ENCODE assay signal across 10 mouse cellular contexts in the genomic region with DNA sequence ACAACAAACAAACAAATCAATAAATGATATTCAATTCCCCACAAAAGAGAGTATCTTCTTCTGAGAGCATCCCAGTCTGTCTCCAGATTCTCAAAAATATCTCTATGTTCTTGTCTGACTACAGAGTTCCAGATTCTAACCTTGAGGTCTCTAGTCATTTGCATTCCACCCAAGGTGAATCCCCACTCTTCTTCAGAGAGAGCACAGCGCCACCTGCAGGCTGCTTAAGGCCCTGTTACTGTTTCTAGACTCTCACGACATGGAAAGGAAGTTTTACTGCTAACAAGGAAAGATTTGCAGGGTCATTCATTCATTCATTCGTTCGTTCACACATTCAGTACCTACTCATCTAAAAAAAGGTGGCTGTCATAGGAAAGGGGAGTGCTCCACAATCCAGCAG.
DNase-seq lines count a peak whose midpoint lies in the region; ATAC-seq and TF ChIP-seq lines count a peak whose summit lies in the region.
"Had no signal": no experiment of that assay in that cellular context is flagged by ENCODE, and none has a peak within 500 bp of the region (broad histone marks: within the 10 kb centered on the region; RNA-seq: fewer than 3 reads in every experiment).

No protein-coding gene starts in this region.

- no peak overlapping the region for H3K27ac ChIP-seq in lung, embryonic 14.5 days (ENCODE audit: low read depth)
- H3K27ac ChIP-seq in hindbrain, embryonic 11.5 days (ENCODE audit: low read depth, low read length): no peak overlapping the region
- H3K27ac ChIP-seq: neural tube, embryonic 12.5 days had no signal

- H3K27me3 ChIP-seq in lung, embryonic 14.5 days (ENCODE audit: insufficient read depth, low read length): no peaks in the 10 kb centered on the region
- no peaks in the 10 kb centered on the region for H3K27me3 ChIP-seq in splenic B cell, adult 2 months (ENCODE audit: control insufficient read depth, insufficient read depth, low read length, poor library complexity, severe bottlenecking)
- peaks cover 6% of the 10 kb centered on the region; the same call in 1 of the 2 replicates for H3K27me3 ChIP-seq in hindbrain, embryonic 11.5 days (ENCODE audit: control insufficient read depth, insufficient read depth, low read length)

- no peaks in the 10 kb centered on the region for H3K9me3 ChIP-seq in lung, embryonic 14.5 days (ENCODE audit: low read depth, low read length)
- no peaks in the 10 kb centered on the region for H3K9me3 ChIP-seq in hindbrain, embryonic 11.5 days (ENCODE audit: control insufficient read depth, low read length)
- H3K9me3 ChIP-seq: neural tube, embryonic 12.5 days had no signal

- H3K9ac ChIP-seq in lung, embryonic 14.5 days: no peak overlapping the region
- H3K9ac ChIP-seq in hindbrain, embryonic 11.5 days (ENCODE audit: low read depth, low read length): no peak overlapping the region
- H3K9ac ChIP-seq: neural tube, embryonic 12.5 days had no signal

- H3K4me3 ChIP-seq in lung, embryonic 14.5 days (ENCODE audit: low read depth, low read length): no peak overlapping the region
- H3K4me3 ChIP-seq in hindbrain, embryonic 11.5 days (ENCODE audit: low read depth, low read length): no peak overlapping the region
- H3K4me3 ChIP-seq: neural tube, embryonic 12.5 days had no signal

- no peak overlapping the region for H3K4me2 ChIP-seq in lung, embryonic 14.5 days
- no peak overlapping the region for H3K4me2 ChIP-seq in hindbrain, embryonic 11.5 days (replicated peaks; ENCODE audit: low read depth, low read length)
- H3K4me2 ChIP-seq: neural tube, embryonic 12.5 days had no signal

- no peak for ATAC-seq in lung, embryonic 14.5 days (ENCODE audit: insufficient read depth)
- no peak for ATAC-seq in hindbrain, embryonic 11.5 days (ENCODE audit: low FRiP score)
- ATAC-seq in erythroid progenitor cell, adult 5-6 weeks (replicated peaks; ENCODE audit: low FRiP score, poor library complexity, severe bottlenecking): no peak
- ATAC-seq: Patski had no signal

- DNase-seq in cerebellum, postnatal 36 days: peak; percentile 35 to 44
- DNase-seq in cerebellum, adult 11-12 months: no peak
- peak; percentile 43 for DNase-seq in lung, embryonic 14.5 days
- DNase-seq in lung, adult 18-20 months: no peak
- peak; percentile 54 for DNase-seq in brain, adult 2 months (ENCODE audit: low read depth, low spot score)
- peak; percentile 70 for DNase-seq in splenic B cell, adult 2 months (ENCODE audit: low read depth, low spot score)
- DNase-seq in hindbrain, embryonic 11.5 days (ENCODE audit: low spot score): no peak

- H3K36me3 ChIP-seq in lung, embryonic 14.5 days (ENCODE audit: insufficient read depth): no peaks in the 10 kb centered on the region
- H3K36me3 ChIP-seq in splenic B cell, adult 2 months (ENCODE audit: control insufficient read depth, insufficient read depth, low read length, poor library complexity, severe bottlenecking): no peaks in the 10 kb centered on the region
- no peaks in the 10 kb centered on the region for H3K36me3 ChIP-seq in hindbrain, embryonic 11.5 days (ENCODE audit: control insufficient read depth, insufficient read depth, low read length)
- H3K36me3 ChIP-seq: neural tube, embryonic 12.5 days had no signal

- 45% methylated on average over 4 of the region's 4 CpGs for WGBS in lung, embryonic 14.5 days
- 58% methylated on average over 4 of the region's 4 CpGs for WGBS in hindbrain, embryonic 11.5 days

- no peaks in the 10 kb centered on the region for H3K4me1 ChIP-seq in lung, embryonic 14.5 days (ENCODE audit: insufficient read depth)
- H3K4me1 ChIP-seq in hindbrain, embryonic 11.5 days (replicated peaks; ENCODE audit: control insufficient read depth, insufficient read depth, low read length): no peaks in the 10 kb centered on the region

- peak; percentile 49 for TF ChIP-seq CTCF in lung, embryonic 14.5 days (IDR thresholded peaks at IDR 0.05; ENCODE audit: low read depth)

Comparison
In these comparisons a context has a peak if more than half of its experiments do, and no peak if none do; other contexts are left out.
1. DNase-seq: peak in cerebellum, postnatal 36 days (2 of 2), lung, embryonic 14.5 days (single experiment), brain, adult 2 months (single experiment) and splenic B cell, adult 2 months (single experiment); none in cerebellum, adult 11-12 months (single experiment), lung, adult 18-20 months (0 of 2) and hindbrain, embryonic 11.5 days (single experiment).